Mouse (Mus musculus) gastrocnemius, postnatal 14 days (tissue): ENCODE results near the gene Afg3l1. TPM values are rescaled to one million over a fixed set of nuclear protein-coding genes. Genes with fewer than 3 reads are reported as not detected.
"Not testable (repeated sequence)": the region's sequence is repeated elsewhere in the genome, so short reads cannot be mapped to it uniquely, and the experiment has no call there.

Experiments used
- DNase-seq: peaks from one replicate; pipeline ENCODE4 v3.0.0; 2021; ENCODE audit warnings: mixed read lengths
- intact Hi-C: fragments of 180-260 bp; cut with DNase I; formaldehyde crosslinking; loops from one replicate; pipeline ENCODE4 v1.15.1; 2025; ENCODE audit warnings: low total_unique reads
- total RNA-seq, 2 experiments: library from RNA; stranded (reverse); gene quantifications; 2 replicates each; pipeline ENCODE4 v1.2.3; 2021

The Afg3l1 gene
- total RNA-seq, 2 experiments from 2014 or later: 35.4 to 36.3 TPM

- intact Hi-C loops: no loop called here
These were observed 29.4 kb downstream of the Afg3l1 start for GRCm38 (mm10) chr8:123507153-123507552.

GRCm38 (mm10) chr8:123510819-123511218 is 33.1 kb downstream of the Afg3l1 start:
- DNase-seq: no peak
- intact Hi-C loops: no loop called here

More at GRCm38 (mm10) chr8:123507153-123507552, 29.4 kb downstream of the Afg3l1 start:
- no peak for DNase-seq

GRCm38 (mm10) chr8:123514136-123514535 is 36.4 kb downstream of the Afg3l1 start:
- intact Hi-C loops: no loop called here
- DNase-seq: no peak

GRCm38 (mm10) chr8:123514781-123515539 is 37.3 kb downstream of the Afg3l1 start, which contains the start of gene Dbndd1:
Gene Dbndd1 (minus strand): TSS chr8:123515463.
- peak; percentile 46 for DNase-seq
- intact Hi-C loops: no loop called here

- intact Hi-C loops: no loop called here
- no peak for DNase-seq
These were observed 37.8 kb downstream of the Afg3l1 start for GRCm38 (mm10) chr8:123515540-123515897.

GRCm38 (mm10) chr8:123516596-123516995 is 38.9 kb downstream of the Afg3l1 start:
- intact Hi-C loops: no loop called here
- DNase-seq: no peak

GRCm38 (mm10) chr8:123518172-123518571 is 40.5 kb downstream of the Afg3l1 start:
- intact Hi-C loops: no loop called here
- no peak for DNase-seq

- DNase-seq: peak; percentile 93
- intact Hi-C loops: no loop called here
These were observed 41.0 kb downstream of the Afg3l1 start, which contains the start of gene Gas8 for GRCm38 (mm10) chr8:123518667-123519066. Gene Gas8 (plus strand): TSS chr8:123518834.

GRCm38 (mm10) chr8:123520048-123520447 is 42.3 kb downstream of the Afg3l1 start:
- DNase-seq, intact Hi-C loops: not testable (repeated sequence)

GRCm38 (mm10) chr8:123527720-123528489 is 50.2 kb downstream of the Afg3l1 start:
- intact Hi-C loops: no loop called here
- DNase-seq: no peak

GRCm38 (mm10) chr8:123536242-123536989 is 58.7 kb downstream of the Afg3l1 start:
- intact Hi-C loops: no loop called here
- DNase-seq: no peak

GRCm38 (mm10) chr8:123536990-123537380 is 59.3 kb downstream of the Afg3l1 start:
- DNase-seq: no peak
- intact Hi-C loops: no loop called here

- DNase-seq, intact Hi-C loops: not testable (repeated sequence)
These were observed 59.9 kb downstream of the Afg3l1 start for GRCm38 (mm10) chr8:123537641-123538040.

Other genes with a start within 250 kb of the Afg3l1 start
- gene Spata2l, start 241.7 kb upstream of the Afg3l1 start, total RNA-seq: 1 to 10 TPM in 1 of 2 experiments, under 1 TPM in 1; 0.86 to 1.4 TPM
- gene Zfp276, start 223.7 kb upstream of the Afg3l1 start, total RNA-seq: 1 to 10 TPM; 5.6 to 6.0 TPM
- 10 to 100 TPM; 11.7 to 12.0 TPM for gene Vps9d1, start 223.6 kb upstream of the Afg3l1 start, total RNA-seq
- 1 to 10 TPM in 1 of 2 experiments, under 1 TPM in 1; 0.92 to 1.3 TPM for gene Fanca, start 159.3 kb upstream of the Afg3l1 start, total RNA-seq
- under 1 TPM; 0.44 to 0.92 TPM for gene Spire2, start 145.2 kb upstream of the Afg3l1 start, total RNA-seq
- gene Tcf25, start 104.2 kb upstream of the Afg3l1 start, total RNA-seq: 100 to 1,000 TPM; 140 to 162 TPM
- gene Mc1r, start 70.8 kb upstream of the Afg3l1 start, total RNA-seq: not detected
- gene Tubb3, start 66.5 kb upstream of the Afg3l1 start, total RNA-seq: under 1 TPM in 1 of 2 experiments, not detected in 1; 0.16 TPM
- 10 to 100 TPM; 36.2 to 36.3 TPM for gene Def8, start 54.4 kb upstream of the Afg3l1 start, total RNA-seq
- not detected for gene Dbndd1, start 37.6 kb downstream of the Afg3l1 start, total RNA-seq
- gene Gas8, start 40.9 kb downstream of the Afg3l1 start, total RNA-seq: 1 to 10 TPM; 4.6 to 4.9 TPM
- 1 to 10 TPM; 3.9 to 4.9 TPM for gene Rhou, start 176.0 kb downstream of the Afg3l1 start, total RNA-seq